Mouse (Mus musculus): ENCODE measurements around the gene Mpv17l. TPM values are rescaled to one million over a fixed set of nuclear protein-coding genes. Genes with fewer than 3 reads are reported as not detected.
"Not testable (repeated sequence)": the region's sequence is repeated elsewhere in the genome, so short reads cannot be mapped to it uniquely, and the experiment has no call there.

Gene Mpv17l
- polyA plus RNA-seq (2014; fragmentation: Nextera tagmentation; extraction: Ambion mirVana) = 1.9 and 3.1 TPM in 2 replicates

- DNase-seq (ENCODE audit: low spot score) (peak; percentile 98), ATAC-seq (replicated peaks; ENCODE audit: low FRiP score) (peak; percentile 98)
- WGBS = under 1% methylated on average over 46 of the region's 57 CpGs
- H3K9me3 ChIP-seq (ENCODE audit: control insufficient read depth, low read length) = no peaks in the 10 kb centered on the region
- H3K27me3 ChIP-seq (replicated peaks; ENCODE audit: control insufficient read depth, insufficient read depth, low read length) = no peaks in the 10 kb centered on the region
- peak within 1 kb of the TSS; percentile 83 for H3K9ac ChIP-seq (ENCODE audit: low read depth, low read length)
- peak within 1 kb of the TSS; percentile 81 for H3K4me2 ChIP-seq
- no peaks in the 10 kb centered on the region for H3K36me3 ChIP-seq (ENCODE audit: control insufficient read depth, insufficient read depth, low read length)
- peaks cover 12% of the 10 kb centered on the region; the same call in 1 of the 2 replicates for H3K4me1 ChIP-seq (replicated peaks; ENCODE audit: control insufficient read depth, insufficient read depth, low read length)
- peak within 1 kb of the TSS; percentile 82 for H3K4me3 ChIP-seq (ENCODE audit: low read depth, low read length)
- H3K27ac ChIP-seq (ENCODE audit: low read depth, low read length) = peak within 1 kb of the TSS; percentile 54
Measured at GRCm38 (mm10) chr16:13902888-13903483, at the start of gene Mpv17l, which contains the start of gene Pdxdc1. TSS of gene Mpv17l (plus strand) at chr16:13903161. TSS of gene Pdxdc1 (minus strand) at chr16:13903131.

- H3K4me2 ChIP-seq = no peak overlapping the region
- no peaks in the 10 kb centered on the region for H3K4me1 ChIP-seq (replicated peaks; ENCODE audit: control insufficient read depth, insufficient read depth, low read length)
- DNase-seq (ENCODE audit: low spot score) (no peak), ATAC-seq (replicated peaks; ENCODE audit: low FRiP score) (no peak)
- H3K4me3 ChIP-seq (ENCODE audit: low read depth, low read length) = no peak overlapping the region
- 90% methylated on average over 4 of the region's 4 CpGs for WGBS
- no peaks in the 10 kb centered on the region for H3K27me3 ChIP-seq (replicated peaks; ENCODE audit: control insufficient read depth, insufficient read depth, low read length)
- H3K9ac ChIP-seq (ENCODE audit: low read depth, low read length) = no peak overlapping the region
- H3K9me3 ChIP-seq (ENCODE audit: control insufficient read depth, low read length) = no peaks in the 10 kb centered on the region
- H3K36me3 ChIP-seq (ENCODE audit: control insufficient read depth, insufficient read depth, low read length) = peaks cover 6% of the 10 kb centered on the region; the same call in 1 of the 2 replicates
- H3K27ac ChIP-seq (ENCODE audit: low read depth, low read length) = no peak overlapping the region
Measured at GRCm38 (mm10) chr16:13853886-13854285, 49.1 kb upstream of the Mpv17l start.

GRCm38 (mm10) chr16:13866076-13866475, 36.9 kb upstream of the Mpv17l start:
- no peak for DNase-seq (ENCODE audit: low spot score)
- peaks cover 4% of the 10 kb centered on the region; the same call in 1 of the 2 replicates for H3K36me3 ChIP-seq (ENCODE audit: control insufficient read depth, insufficient read depth, low read length)
- H3K4me3 ChIP-seq (ENCODE audit: low read depth, low read length) = no peak overlapping the region
- H3K9me3 ChIP-seq (ENCODE audit: control insufficient read depth, low read length) = no peaks in the 10 kb centered on the region
- H3K27me3 ChIP-seq (replicated peaks; ENCODE audit: control insufficient read depth, insufficient read depth, low read length) = no peaks in the 10 kb centered on the region
- no peak overlapping the region for H3K4me2 ChIP-seq
- 53% methylated on average over 4 of the region's 4 CpGs for WGBS
- no peak overlapping the region for H3K9ac ChIP-seq (ENCODE audit: low read depth, low read length)
- no peak overlapping the region for H3K27ac ChIP-seq (ENCODE audit: low read depth, low read length)
- H3K4me1 ChIP-seq (replicated peaks; ENCODE audit: control insufficient read depth, insufficient read depth, low read length) = no peaks in the 10 kb centered on the region
- ATAC-seq (replicated peaks; ENCODE audit: low FRiP score) = no peak

GRCm38 (mm10) chr16:13866616-13867015, 36.3 kb upstream of the Mpv17l start:
- H3K36me3 ChIP-seq (ENCODE audit: control insufficient read depth, insufficient read depth, low read length) = peaks cover 4% of the 10 kb centered on the region; the same call in 1 of the 2 replicates
- no peak for ATAC-seq (replicated peaks; ENCODE audit: low FRiP score)
- WGBS = 69% methylated on average over 5 of the region's 5 CpGs

GRCm38 (mm10) chr16:13867406-13867805, 35.6 kb upstream of the Mpv17l start:
- WGBS = 41% methylated on average over 5 of the region's 5 CpGs
- not testable (repeated sequence) for H3K9ac ChIP-seq (ENCODE audit: low read depth, low read length); H3K4me3 ChIP-seq (ENCODE audit: low read depth, low read length); H3K9me3 ChIP-seq (ENCODE audit: control insufficient read depth, low read length); H3K27ac ChIP-seq (ENCODE audit: low read depth, low read length); H3K27me3 ChIP-seq (replicated peaks; ENCODE audit: control insufficient read depth, insufficient read depth, low read length); H3K4me1 ChIP-seq (replicated peaks; ENCODE audit: control insufficient read depth, insufficient read depth, low read length); H3K36me3 ChIP-seq (ENCODE audit: control insufficient read depth, insufficient read depth, low read length); DNase-seq (ENCODE audit: low spot score)
- 0 out of 2 replicates have a peak, but pooled peaks have one; percentile 41 for ATAC-seq (replicated peaks; ENCODE audit: low FRiP score)
- peak overlapping the region; percentile 51 for H3K4me2 ChIP-seq

More at GRCm38 (mm10) chr16:13866616-13867015, 36.3 kb upstream of the Mpv17l start:
- Histone ChIP-seq H3K4me1 (replicated peaks; ENCODE audit: control insufficient read depth, insufficient read depth, low read length) (no peaks in the 10 kb centered on the region), H3K27ac (ENCODE audit: low read depth, low read length) (no peak overlapping the region), H3K9me3 (ENCODE audit: control insufficient read depth, low read length) (no peaks in the 10 kb centered on the region), H3K4me2 (no peak overlapping the region), H3K27me3 (replicated peaks; ENCODE audit: control insufficient read depth, insufficient read depth, low read length) (no peaks in the 10 kb centered on the region), H3K4me3 (ENCODE audit: low read depth, low read length) (no peak overlapping the region), H3K9ac (ENCODE audit: low read depth, low read length) (no peak overlapping the region)
- no peak for DNase-seq (ENCODE audit: low spot score)

- peak overlapping the region; percentile 2 for H3K9ac ChIP-seq (ENCODE audit: low read depth, low read length)
Measured at GRCm38 (mm10) chr16:13867910-13868514, 34.9 kb upstream of the Mpv17l start.

GRCm38 (mm10) chr16:13875483-13875882, 27.5 kb upstream of the Mpv17l start:
- Histone ChIP-seq H3K9me3 (ENCODE audit: control insufficient read depth, low read length) (no peaks in the 10 kb centered on the region), H3K27me3 (replicated peaks; ENCODE audit: control insufficient read depth, insufficient read depth, low read length) (no peaks in the 10 kb centered on the region), H3K9ac (ENCODE audit: low read depth, low read length) (no peak overlapping the region), H3K4me2 (no peak overlapping the region), H3K4me1 (replicated peaks; ENCODE audit: control insufficient read depth, insufficient read depth, low read length) (no peaks in the 10 kb centered on the region), H3K27ac (ENCODE audit: low read depth, low read length) (no peak overlapping the region), H3K36me3 (ENCODE audit: control insufficient read depth, insufficient read depth, low read length) (peaks cover 3% of the 10 kb centered on the region), H3K4me3 (ENCODE audit: low read depth, low read length) (no peak overlapping the region)
- DNase-seq (ENCODE audit: low spot score) = no peak
- WGBS = 95% methylated on average over 4 of the region's 4 CpGs
- no peak for ATAC-seq (replicated peaks; ENCODE audit: low FRiP score)

More at GRCm38 (mm10) chr16:13867910-13868514, 34.9 kb upstream of the Mpv17l start:
- Histone ChIP-seq H3K27ac (ENCODE audit: low read depth, low read length) (no peak overlapping the region), H3K27me3 (replicated peaks; ENCODE audit: control insufficient read depth, insufficient read depth, low read length) (no peaks in the 10 kb centered on the region), H3K4me2 (peak overlapping the region; percentile 51), H3K9me3 (ENCODE audit: control insufficient read depth, low read length) (no peaks in the 10 kb centered on the region), H3K4me1 (replicated peaks; ENCODE audit: control insufficient read depth, insufficient read depth, low read length) (no peaks in the 10 kb centered on the region), H3K36me3 (ENCODE audit: control insufficient read depth, insufficient read depth, low read length) (peaks cover 4% of the 10 kb centered on the region; the same call in 1 of the 2 replicates), H3K4me3 (ENCODE audit: low read depth, low read length) (peak overlapping the region; percentile 44)
- ATAC-seq (replicated peaks; ENCODE audit: low FRiP score) (peak; percentile 39), DNase-seq (ENCODE audit: low spot score) (peak; percentile 36)
- WGBS = 18% methylated on average over 42 of the region's 42 CpGs

GRCm38 (mm10) chr16:13883094-13883774, 19.7 kb upstream of the Mpv17l start:
- Histone ChIP-seq H3K9ac (ENCODE audit: low read depth, low read length) (no peak overlapping the region), H3K4me2 (no peak overlapping the region), H3K4me1 (replicated peaks; ENCODE audit: control insufficient read depth, insufficient read depth, low read length) (no peaks in the 10 kb centered on the region), H3K36me3 (ENCODE audit: control insufficient read depth, insufficient read depth, low read length) (0 out of 2 replicates have a peak, but pooled peaks cover 2% of the 10 kb centered on the region), H3K27ac (ENCODE audit: low read depth, low read length) (no peak overlapping the region), H3K27me3 (replicated peaks; ENCODE audit: control insufficient read depth, insufficient read depth, low read length) (no peaks in the 10 kb centered on the region), H3K9me3 (ENCODE audit: control insufficient read depth, low read length) (no peaks in the 10 kb centered on the region), H3K4me3 (ENCODE audit: low read depth, low read length) (no peak overlapping the region)
- ATAC-seq (replicated peaks; ENCODE audit: low FRiP score) (no peak), DNase-seq (ENCODE audit: low spot score) (no peak)
- WGBS = 61% methylated on average over 3 of the region's 3 CpGs
